Mouse (Mus musculus): ENCODE measurements around the gene Apbb2. TPM values are rescaled to one million over a fixed set of nuclear protein-coding genes. Genes with fewer than 3 reads are reported as not detected.

Apbb2 gene
- polyA plus RNA-seq, 1 experiment: 22.6 TPM

GRCm38 (mm10) chr5:66436791-66437246, 181.8 kb downstream of the Apbb2 start:
- peaks cover 77% of the 10 kb centered on the region for H3K79me2 ChIP-seq (ENCODE audit: control insufficient read depth, insufficient read depth)
- H3ac ChIP-seq (ENCODE audit: control insufficient read depth, insufficient read length, low read depth): no peak overlapping the region
- no peak overlapping the region for H3K4me3 ChIP-seq (ENCODE audit: insufficient read depth, poor library complexity, severe bottlenecking)
- no peaks in the 10 kb centered on the region for H3K27me3 ChIP-seq (ENCODE audit: control insufficient read depth, insufficient read depth, insufficient read length)
- peaks cover 24% of the 10 kb centered on the region for H3K36me3 ChIP-seq (ENCODE audit: control insufficient read depth, insufficient read depth)
- H3K79me3 ChIP-seq (ENCODE audit: low read depth): peaks cover 34% of the 10 kb centered on the region
- TF ChIP-seq CTCF (IDR thresholded peaks at IDR 0.05; ENCODE audit: control insufficient read depth, insufficient read depth, insufficient read length) (no peak), FOSL1 (IDR thresholded peaks at IDR 0.05; ENCODE audit: insufficient read depth, low read length, poor library complexity, severe bottlenecking) (no peak), USF1 (IDR thresholded peaks at IDR 0.05; ENCODE audit: low read depth) (no peak), CEBPB (IDR thresholded peaks at IDR 0.05; ENCODE audit: low read depth) (no peak), MYOD1 (IDR thresholded peaks at IDR 0.05; ENCODE audit: control insufficient read depth, insufficient read length, low read depth) (no peak), MYOG (IDR thresholded peaks at IDR 0.05; ENCODE audit: control insufficient read depth, extremely low read depth, insufficient read length) (no peak), MAX (IDR thresholded peaks at IDR 0.05) (no peak)

GRCm38 (mm10) chr5:66435158-66435557, 183.4 kb downstream of the Apbb2 start:
- no peak overlapping the region for H3ac ChIP-seq (ENCODE audit: control insufficient read depth, insufficient read length, low read depth)

GRCm38 (mm10) chr5:66429076-66429475, 189.5 kb downstream of the Apbb2 start:
- Histone ChIP-seq H3K79me2 (ENCODE audit: control insufficient read depth, insufficient read depth) (peaks cover 64% of the 10 kb centered on the region), H3ac (ENCODE audit: control insufficient read depth, insufficient read length, low read depth) (no peak overlapping the region), H3K79me3 (ENCODE audit: low read depth) (peaks cover 15% of the 10 kb centered on the region), H3K36me3 (ENCODE audit: control insufficient read depth, insufficient read depth) (no peaks in the 10 kb centered on the region), H3K27me3 (ENCODE audit: control insufficient read depth, insufficient read depth, insufficient read length) (no peaks in the 10 kb centered on the region), H3K4me3 (ENCODE audit: insufficient read depth, poor library complexity, severe bottlenecking) (no peak overlapping the region)
- TF ChIP-seq CEBPB (IDR thresholded peaks at IDR 0.05; ENCODE audit: low read depth): no peak
- TF ChIP-seq FOSL1 (IDR thresholded peaks at IDR 0.05; ENCODE audit: insufficient read depth, low read length, poor library complexity, severe bottlenecking): no peak
- no peak for TF ChIP-seq MAX (IDR thresholded peaks at IDR 0.05)
- TF ChIP-seq USF1 (IDR thresholded peaks at IDR 0.05; ENCODE audit: low read depth): no peak
- TF ChIP-seq MYOG (IDR thresholded peaks at IDR 0.05; ENCODE audit: control insufficient read depth, extremely low read depth, insufficient read length): no peak
- no peak for TF ChIP-seq CTCF (IDR thresholded peaks at IDR 0.05; ENCODE audit: control insufficient read depth, insufficient read depth, insufficient read length)
- no peak for TF ChIP-seq MYOD1 (IDR thresholded peaks at IDR 0.05; ENCODE audit: control insufficient read depth, insufficient read length, low read depth)

More at GRCm38 (mm10) chr5:66435158-66435557, 183.4 kb downstream of the Apbb2 start:
- Histone ChIP-seq H3K4me3 (ENCODE audit: insufficient read depth, poor library complexity, severe bottlenecking) (no peak overlapping the region), H3K79me3 (ENCODE audit: low read depth) (peaks cover 32% of the 10 kb centered on the region), H3K27me3 (ENCODE audit: control insufficient read depth, insufficient read depth, insufficient read length) (no peaks in the 10 kb centered on the region), H3K36me3 (ENCODE audit: control insufficient read depth, insufficient read depth) (peaks cover 14% of the 10 kb centered on the region), H3K79me2 (ENCODE audit: control insufficient read depth, insufficient read depth) (peaks cover 76% of the 10 kb centered on the region)
- TF ChIP-seq CTCF (IDR thresholded peaks at IDR 0.05; ENCODE audit: control insufficient read depth, insufficient read depth, insufficient read length): no peak
- TF ChIP-seq MYOD1 (IDR thresholded peaks at IDR 0.05; ENCODE audit: control insufficient read depth, insufficient read length, low read depth): no peak
- no peak for TF ChIP-seq FOSL1 (IDR thresholded peaks at IDR 0.05; ENCODE audit: insufficient read depth, low read length, poor library complexity, severe bottlenecking)
- TF ChIP-seq MAX (IDR thresholded peaks at IDR 0.05): no peak
- no peak for TF ChIP-seq MYOG (IDR thresholded peaks at IDR 0.05; ENCODE audit: control insufficient read depth, extremely low read depth, insufficient read length)
- no peak for TF ChIP-seq USF1 (IDR thresholded peaks at IDR 0.05; ENCODE audit: low read depth)
- TF ChIP-seq CEBPB (IDR thresholded peaks at IDR 0.05; ENCODE audit: low read depth): no peak

GRCm38 (mm10) chr5:66428071-66428470, 190.5 kb downstream of the Apbb2 start:
- Histone ChIP-seq H3K79me3 (ENCODE audit: low read depth) (peaks cover 11% of the 10 kb centered on the region), H3K36me3 (ENCODE audit: control insufficient read depth, insufficient read depth) (peaks cover under 1% of the 10 kb centered on the region), H3K27me3 (ENCODE audit: control insufficient read depth, insufficient read depth, insufficient read length) (no peaks in the 10 kb centered on the region), H3K4me3 (ENCODE audit: insufficient read depth, poor library complexity, severe bottlenecking) (no peak overlapping the region), H3ac (ENCODE audit: control insufficient read depth, insufficient read length, low read depth) (no peak overlapping the region), H3K79me2 (ENCODE audit: control insufficient read depth, insufficient read depth) (peaks cover 64% of the 10 kb centered on the region)
- TF ChIP-seq CTCF (IDR thresholded peaks at IDR 0.05; ENCODE audit: control insufficient read depth, insufficient read depth, insufficient read length) (no peak), MYOG (IDR thresholded peaks at IDR 0.05; ENCODE audit: control insufficient read depth, extremely low read depth, insufficient read length) (no peak), MAX (IDR thresholded peaks at IDR 0.05) (no peak), CEBPB (IDR thresholded peaks at IDR 0.05; ENCODE audit: low read depth) (no peak), MYOD1 (IDR thresholded peaks at IDR 0.05; ENCODE audit: control insufficient read depth, insufficient read length, low read depth) (no peak), FOSL1 (IDR thresholded peaks at IDR 0.05; ENCODE audit: insufficient read depth, low read length, poor library complexity, severe bottlenecking) (no peak), USF1 (IDR thresholded peaks at IDR 0.05; ENCODE audit: low read depth) (no peak)

GRCm38 (mm10) chr5:66423909-66424308, 194.7 kb downstream of the Apbb2 start:
- TF ChIP-seq USF1 (IDR thresholded peaks at IDR 0.05; ENCODE audit: low read depth) (no peak), MYOG (IDR thresholded peaks at IDR 0.05; ENCODE audit: control insufficient read depth, extremely low read depth, insufficient read length) (no peak), MYOD1 (IDR thresholded peaks at IDR 0.05; ENCODE audit: control insufficient read depth, insufficient read length, low read depth) (no peak), FOSL1 (IDR thresholded peaks at IDR 0.05; ENCODE audit: insufficient read depth, low read length, poor library complexity, severe bottlenecking) (no peak)
- no peak overlapping the region for H3K4me3 ChIP-seq (ENCODE audit: insufficient read depth, poor library complexity, severe bottlenecking)
- no peak overlapping the region for H3ac ChIP-seq (ENCODE audit: control insufficient read depth, insufficient read length, low read depth)
- H3K36me3 ChIP-seq (ENCODE audit: control insufficient read depth, insufficient read depth): peaks cover 9% of the 10 kb centered on the region
- H3K27me3 ChIP-seq (ENCODE audit: control insufficient read depth, insufficient read depth, insufficient read length): no peaks in the 10 kb centered on the region
- peaks cover 13% of the 10 kb centered on the region for H3K79me3 ChIP-seq (ENCODE audit: low read depth)
- peaks cover 78% of the 10 kb centered on the region for H3K79me2 ChIP-seq (ENCODE audit: control insufficient read depth, insufficient read depth)

- TF ChIP-seq CTCF (IDR thresholded peaks at IDR 0.05; ENCODE audit: control insufficient read depth, insufficient read depth, insufficient read length): no peak
- TF ChIP-seq MYOD1 (IDR thresholded peaks at IDR 0.05; ENCODE audit: control insufficient read depth, insufficient read length, low read depth): no peak
- TF ChIP-seq FOSL1 (IDR thresholded peaks at IDR 0.05; ENCODE audit: insufficient read depth, low read length, poor library complexity, severe bottlenecking): no peak
- no peak for TF ChIP-seq MYOG (IDR thresholded peaks at IDR 0.05; ENCODE audit: control insufficient read depth, extremely low read depth, insufficient read length)
- TF ChIP-seq USF1 (IDR thresholded peaks at IDR 0.05; ENCODE audit: low read depth): no peak
- no peak for TF ChIP-seq CEBPB (IDR thresholded peaks at IDR 0.05; ENCODE audit: low read depth)
- TF ChIP-seq MAX (IDR thresholded peaks at IDR 0.05): no peak
- Histone ChIP-seq H3K79me3 (ENCODE audit: low read depth) (peaks cover 11% of the 10 kb centered on the region), H3K4me3 (ENCODE audit: insufficient read depth, poor library complexity, severe bottlenecking) (no peak overlapping the region), H3K36me3 (ENCODE audit: control insufficient read depth, insufficient read depth) (peaks cover 9% of the 10 kb centered on the region), H3K79me2 (ENCODE audit: control insufficient read depth, insufficient read depth) (peaks cover 74% of the 10 kb centered on the region), H3K27me3 (ENCODE audit: control insufficient read depth, insufficient read depth, insufficient read length) (no peaks in the 10 kb centered on the region), H3ac (ENCODE audit: control insufficient read depth, insufficient read length, low read depth) (no peak overlapping the region)
Observed at GRCm38 (mm10) chr5:66423466-66423865, 195.1 kb downstream of the Apbb2 start.
